15 mouse cellular contexts compared by ENCODE assay signal in genomic region chr15:37054582-37054981, GRCm38 (mm10). TPM values are rescaled to one million over a fixed set of nuclear protein-coding genes. Genes with fewer than 3 reads are reported as not detected.
A peak's percentile ranks its signal among the peaks of the same experiment; 100 is the strongest.
DNase-seq lines count a peak whose midpoint lies in the region; TF ChIP-seq lines count a peak whose summit lies in the region.
"Had no signal": no experiment of that assay in that cellular context is flagged by ENCODE, and none has a peak within 500 bp of the region (broad histone marks: within the 10 kb centered on the region; RNA-seq: fewer than 3 reads in every experiment).

No protein-coding gene starts in this region.

- WGBS in small intestine, adult 2 months, result 96% methylated on average over 5 of the region's 5 CpGs

- no peak overlapping the region for H3K4me3 ChIP-seq in small intestine, adult 2 months (ENCODE audit: low read depth, low read length)
- H3K4me3 ChIP-seq: embryonic facial prominence, embryonic 13.5 days; forebrain, embryonic 15.5 days; kidney, embryonic 15.5 days; midbrain, embryonic 13.5 days had no signal

- H3K4me1 ChIP-seq in small intestine, adult 2 months (ENCODE audit: control insufficient read depth, insufficient read depth, insufficient read length, low read length), result no peaks in the 10 kb centered on the region

- H3K36me3 ChIP-seq in small intestine, adult 2 months (ENCODE audit: control insufficient read depth, insufficient read depth, low read length), result no peaks in the 10 kb centered on the region
- H3K36me3 ChIP-seq: embryonic facial prominence, embryonic 13.5 days; forebrain, embryonic 15.5 days; kidney, embryonic 15.5 days; midbrain, embryonic 13.5 days had no signal

- peak; percentile 8; the same call in 1 of the 2 replicates for TF ChIP-seq CTCF in small intestine, adult 2 months (IDR thresholded peaks at IDR 0.05; ENCODE audit: extremely low read depth, insufficient read length, insufficient replicate concordance, low read depth, low read length)

- no peaks in the 10 kb centered on the region for H3K27me3 ChIP-seq in small intestine, adult 2 months (ENCODE audit: control insufficient read depth, insufficient read depth, low read length)
- H3K27me3 ChIP-seq: embryonic facial prominence, embryonic 13.5 days; forebrain, embryonic 15.5 days; kidney, embryonic 15.5 days; midbrain, embryonic 13.5 days had no signal

- TF ChIP-seq POLR2A in small intestine, adult 2 months (IDR thresholded peaks at IDR 0.05; ENCODE audit: low read depth, low read length), result no peak

- no peak overlapping the region for H3K27ac ChIP-seq in small intestine, adult 2 months (ENCODE audit: insufficient read depth, low read depth, low read length)
- H3K27ac ChIP-seq: embryonic facial prominence, embryonic 13.5 days; kidney, embryonic 15.5 days; midbrain, embryonic 13.5 days had no signal

- DNase-seq in layer of hippocampus, adult 11-12 months (ENCODE audit: low spot score), result peak; percentile 1
- DNase-seq in layer of hippocampus, adult 9-10 months (ENCODE audit: low spot score), result no peak
- DNase-seq in right cerebral cortex, postnatal 25 days, result peak; percentile 2
- no peak for DNase-seq in right cerebral cortex, postnatal 14 days
- peak; percentile 32 for DNase-seq in MEL-GATA-1-ER (ENCODE audit: extremely low read depth, low read depth)
- DNase-seq in adrenal gland, adult (ENCODE audit: inconsistent age in 2 of 2, low spot score in 1 of 2), result no peak
- DNase-seq: adrenal gland, postnatal 36 days; cerebellum, adult 8-10 months; gastrocnemius, postnatal 36 days; spleen, adult 18-20 months had no signal

RNA-seq across cellular contexts. Expression of gene Zfp706, which starts 47.0 kb away (rescaled TPM):
- polyA plus RNA-seq in small intestine, adult 2 months (2012; rRNA removed), result 28.1 and 34.7 TPM in 2 replicates

Comparison
In these comparisons a context has a peak if more than half of its experiments do, and no peak if none do; other contexts are left out.
1. DNase-seq: peak in layer of hippocampus, adult 11-12 months (single experiment), right cerebral cortex, postnatal 25 days (single experiment) and MEL-GATA-1-ER (single experiment); none in layer of hippocampus, adult 9-10 months (single experiment), right cerebral cortex, postnatal 14 days (single experiment) and adrenal gland, adult (0 of 2).